Mouse (Mus musculus) liver, adult 2 months (tissue): ENCODE data around the gene Gcc2. TPM values are rescaled to one million over a fixed set of nuclear protein-coding genes. Genes with fewer than 3 reads are reported as not detected.
"Not testable (repeated sequence)": the region's sequence is repeated elsewhere in the genome, so short reads cannot be mapped to it uniquely, and the experiment has no call there.

ENCODE experiments used
- DNase-seq: peaks from one replicate; pipeline ENCODE4 v3.0.0-alpha.2; 2011; ENCODE audit warnings: low read depth, low spot score; ENCODE audit errors: extremely low read depth
- H3K27ac ChIP-seq: fragments of 200-500 bp; replicated peaks from 2 replicates; pipeline ENCODE4 v1.5.1; 2012; ENCODE audit warnings: low read depth, mild to moderate bottlenecking, control low read depth, inconsistent platforms, low read length; ENCODE audit not compliant: insufficient read depth
- H3K27me3 ChIP-seq: fragments of 200-500 bp; 2 replicates; pipeline ENCODE4 v1.6.1; 2012; ENCODE audit warnings: mild to moderate bottlenecking, moderate library complexity, low read length, inconsistent platforms; ENCODE audit not compliant: control insufficient read depth, insufficient read depth
- H3K36me3 ChIP-seq: fragments of 200-500 bp; 2 replicates; pipeline ENCODE4 v1.6.1; 2012; ENCODE audit warnings: low read length, inconsistent platforms; ENCODE audit not compliant: control insufficient read depth, insufficient read depth
- H3K4me1 ChIP-seq: fragments of 200-500 bp; 2 replicates; pipeline ENCODE4 v1.6.1; 2011; ENCODE audit warnings: low read length; ENCODE audit not compliant: control insufficient read depth, insufficient read depth
- H3K4me3 ChIP-seq: fragments of 200-500 bp; 2 replicates; pipeline ENCODE4 v1.5.1; 2011; ENCODE audit warnings: low read depth, mild to moderate bottlenecking, control low read depth, low read length, moderate library complexity; ENCODE audit not compliant: insufficient read depth
- H3K79me2 ChIP-seq: fragments of 200-500 bp; 2 replicates; pipeline ENCODE4 v1.6.1; 2012; ENCODE audit warnings: inconsistent platforms, mild to moderate bottlenecking, low read length, moderate library complexity; ENCODE audit not compliant: control insufficient read depth, insufficient read depth
- H3K9ac ChIP-seq: fragments of 200-500 bp; 2 replicates; pipeline ENCODE4 v1.6.1; 2012; ENCODE audit warnings: low read depth, mild to moderate bottlenecking, control low read depth, inconsistent platforms, low read length
- WGBS: fragments of 180-500 bp; shearing (Covaris S2); methylation state at CpG from one replicate; pipeline ENCODE4 v1.1.7; 2018; 5-methylcytosine and 5-hydroxymethylcytosine counted together
- polyA plus RNA-seq: library from polyadenylated mRNA; depleted of rRNA; stranded (reverse); fragments of >200 nt; gene quantifications from 2 replicates; pipeline ENCODE4 v1.2.3, GENCODE M21; 2012
- total RNA-seq: library from RNA; depleted of rRNA; stranded (reverse); fragments of >200 nt; gene quantifications from 2 replicates; pipeline ENCODE4 v1.2.3, GENCODE M21; 2014

The Gcc2 gene
- total and polyA plus RNA-seq, 2 experiments, result 5.3 to 20.4 TPM

GRCm38 (mm10) chr10:58231088-58231487, 24.2 kb upstream of the Gcc2 start:
- H3K9ac ChIP-seq, H3K79me2 ChIP-seq, H3K36me3 ChIP-seq, H3K4me3 ChIP-seq, DNase-seq, H3K4me1 ChIP-seq, H3K27me3 ChIP-seq, H3K27ac ChIP-seq: not testable (repeated sequence)
- WGBS, result 82% methylated on average over 5 of the region's 7 CpGs

- not testable (repeated sequence) for H3K4me3 ChIP-seq, H3K27ac ChIP-seq, DNase-seq, H3K79me2 ChIP-seq, H3K4me1 ChIP-seq, H3K27me3 ChIP-seq, H3K9ac ChIP-seq, H3K36me3 ChIP-seq
- WGBS, result 86% methylated on average over 35 of the region's 35 CpGs
These were observed 23.3 kb upstream of the Gcc2 start for GRCm38 (mm10) chr10:58231779-58232640.

- not testable (repeated sequence) for H3K9ac ChIP-seq, H3K27me3 ChIP-seq, H3K4me1 ChIP-seq, H3K4me3 ChIP-seq, DNase-seq, H3K79me2 ChIP-seq, H3K27ac ChIP-seq, H3K36me3 ChIP-seq
- WGBS, result 74% methylated on average over 6 of the region's 8 CpGs
These were observed 22.7 kb upstream of the Gcc2 start, which contains the start of gene Duxf3 for GRCm38 (mm10) chr10:58232641-58232969. Gene Duxf3 (minus strand): TSS chr10:58232675.

GRCm38 (mm10) chr10:58233054-58233739, 22.1 kb upstream of the Gcc2 start:
- not testable (repeated sequence) for DNase-seq
- WGBS, result 69% methylated on average over 10 of the region's 10 CpGs

GRCm38 (mm10) chr10:58233740-58234121, 21.6 kb upstream of the Gcc2 start:
- not testable (repeated sequence) for H3K79me2 ChIP-seq, H3K9ac ChIP-seq, H3K27me3 ChIP-seq, H3K4me1 ChIP-seq, H3K4me3 ChIP-seq, H3K27ac ChIP-seq, H3K36me3 ChIP-seq, DNase-seq

More at GRCm38 (mm10) chr10:58233054-58233739, 22.1 kb upstream of the Gcc2 start:
- not testable (repeated sequence) for H3K27me3 ChIP-seq, H3K36me3 ChIP-seq, H3K27ac ChIP-seq, H3K4me3 ChIP-seq, H3K4me1 ChIP-seq, H3K9ac ChIP-seq, H3K79me2 ChIP-seq

GRCm38 (mm10) chr10:58234985-58235384, 20.3 kb upstream of the Gcc2 start:
- H3K36me3 ChIP-seq, DNase-seq: not testable (repeated sequence)
- WGBS, result 78% methylated on average over 4 of the region's 4 CpGs

More at GRCm38 (mm10) chr10:58234985-58235384, 20.3 kb upstream of the Gcc2 start:
- not testable (repeated sequence) for H3K27me3 ChIP-seq, H3K79me2 ChIP-seq, H3K4me1 ChIP-seq, H3K9ac ChIP-seq, H3K27ac ChIP-seq, H3K4me3 ChIP-seq
